Mouse (Mus musculus) midbrain, postnatal 0 days (tissue): ENCODE data around the gene Rpp40. TPM values are rescaled to one million over a fixed set of nuclear protein-coding genes. Genes with fewer than 3 reads are reported as not detected.

ENCODE experiments used
- ATAC-seq: fragments of 200-750 bp; cut with Nextera tagmentation; 2 replicates; pipeline ENCODE4 v1.8.0; 2017; ENCODE audit warnings: moderate number of reproducible peaks, mild to moderate bottlenecking, moderate TSS enrichment, moderate library complexity; ENCODE audit not compliant: low FRiP score
- DNase-seq: peaks from one replicate; pipeline ENCODE4 v3.0.0-alpha.2; 2015; ENCODE audit warnings: low spot score
- H3K27ac ChIP-seq: fragments of 300-500 bp; sonication (generic); 2 replicates; pipeline ENCODE4 v1.5.1; 2014; ENCODE audit warnings: low read depth, mild to moderate bottlenecking, low read length, mixed read lengths
- H3K27me3 ChIP-seq: fragments of 300-500 bp; sonication (generic); 2 replicates; pipeline ENCODE4 v1.6.1; 2014; ENCODE audit warnings: low read length, control low read depth, mixed read lengths; ENCODE audit not compliant: insufficient read depth
- H3K36me3 ChIP-seq: fragments of 300-500 bp; sonication (generic); 2 replicates; pipeline ENCODE4 v1.6.1; 2014; ENCODE audit warnings: low read length, control low read depth, mixed read lengths; ENCODE audit not compliant: insufficient read depth
- H3K4me1 ChIP-seq: fragments of 300-500 bp; sonication (generic); 2 replicates; pipeline ENCODE4 v1.6.1; 2014; ENCODE audit warnings: mild to moderate bottlenecking, control low read depth, antibody characterized with exemption, low read length, mixed read lengths; ENCODE audit not compliant: insufficient read depth
- H3K4me2 ChIP-seq: fragments of 300-500 bp; sonication (generic); 2 replicates; pipeline ENCODE4 v1.6.1; 2014; ENCODE audit warnings: low read depth, mild to moderate bottlenecking, low read length, mixed read lengths; ENCODE audit not compliant: poor library complexity, severe bottlenecking
- H3K4me3 ChIP-seq: fragments of 300-500 bp; sonication (generic); 2 replicates; pipeline ENCODE4 v1.5.1; 2014; ENCODE audit warnings: low read depth, mild to moderate bottlenecking, low read length, moderate library complexity
- H3K9ac ChIP-seq: fragments of 300-500 bp; sonication (generic); replicated peaks from 2 replicates; pipeline ENCODE4 v1.6.1; 2014; ENCODE audit warnings: mild to moderate bottlenecking, low read length, moderate library complexity, mixed read lengths; ENCODE audit not compliant: poor library complexity, severe bottlenecking
- H3K9me3 ChIP-seq: fragments of 300-500 bp; sonication (generic); 2 replicates; pipeline ENCODE4 v1.6.1; 2016; ENCODE audit warnings: low read length, control low read depth
- CTCF ChIP-seq: IDR thresholded peaks from 2 replicates; pipeline ENCODE4 v1.5.1; 2016; ENCODE audit warnings: antibody characterized with exemption, mild to moderate bottlenecking
- WGBS: fragments of 180-500 bp; shearing (Covaris S2); extraction: QIAGEN DNeasy Blood & Tissue Kit; methylation state at CpG from one replicate; pipeline ENCODE4 v1.1.7; 2014; 5-methylcytosine and 5-hydroxymethylcytosine counted together
- polyA plus RNA-seq: library from polyadenylated mRNA; unstranded; fragments of >200 nt; fragmentation: Nextera tagmentation; extraction: Ambion mirVana; gene quantifications from 2 replicates; pipeline ENCODE4 v1.2.1, GENCODE M21; 2015
- total RNA-seq: library from RNA; depleted of rRNA; stranded (reverse); fragments of >200 nt; gene quantifications from 2 replicates; pipeline ENCODE4 v1.2.3, GENCODE M21; 2014

Rpp40 gene
- total and polyA plus RNA-seq, 2 experiments from 2014 or later = 4.6 to 6.1 TPM

- no peak for TF ChIP-seq CTCF
- Histone ChIP-seq H3K4me2 (no peak overlapping the region), H3K36me3 (no peaks in the 10 kb centered on the region), H3K9me3 (no peaks in the 10 kb centered on the region), H3K4me3 (no peak overlapping the region), H3K9ac (no peak overlapping the region), H3K27me3 (no peaks in the 10 kb centered on the region), H3K27ac (no peak overlapping the region), H3K4me1 (no peaks in the 10 kb centered on the region)
- WGBS = 45% methylated on average over 6 of the region's 6 CpGs
- ATAC-seq (peak; percentile 31; the same call in 1 of the 2 replicates), DNase-seq (peak; percentile 74)
Measured at GRCm38 (mm10) chr13:35880555-35881046, 25.6 kb downstream of the Rpp40 start.

GRCm38 (mm10) chr13:35879519-35879918, 26.6 kb downstream of the Rpp40 start:
- no peak overlapping the region for H3K27ac ChIP-seq
- 89% methylated on average over 5 of the region's 5 CpGs for WGBS
- ATAC-seq = no peak

GRCm38 (mm10) chr13:35879068-35879467, 27.1 kb downstream of the Rpp40 start:
- DNase-seq = no peak
- ATAC-seq = no peak
- TF ChIP-seq CTCF = no peak

More at GRCm38 (mm10) chr13:35879519-35879918, 26.6 kb downstream of the Rpp40 start:
- Histone ChIP-seq H3K9me3 (no peaks in the 10 kb centered on the region), H3K9ac (no peak overlapping the region), H3K4me3 (no peak overlapping the region), H3K36me3 (no peaks in the 10 kb centered on the region), H3K4me2 (no peak overlapping the region), H3K4me1 (no peaks in the 10 kb centered on the region), H3K27me3 (no peaks in the 10 kb centered on the region)
- no peak for DNase-seq
- no peak for TF ChIP-seq CTCF

GRCm38 (mm10) chr13:35878282-35878681, 27.9 kb downstream of the Rpp40 start:
- no peak overlapping the region for H3K9ac ChIP-seq
- H3K27me3 ChIP-seq = no peaks in the 10 kb centered on the region
- no peak for DNase-seq
- H3K4me1 ChIP-seq = no peaks in the 10 kb centered on the region
- TF ChIP-seq CTCF = no peak
- ATAC-seq = no peak
- no peak overlapping the region for H3K4me3 ChIP-seq
- no peak overlapping the region for H3K27ac ChIP-seq
- 72% methylated on average over 1 of the region's 1 CpGs for WGBS
- H3K36me3 ChIP-seq = no peaks in the 10 kb centered on the region
- no peak overlapping the region for H3K4me2 ChIP-seq
- H3K9me3 ChIP-seq = no peaks in the 10 kb centered on the region

More at GRCm38 (mm10) chr13:35879068-35879467, 27.1 kb downstream of the Rpp40 start:
- WGBS = 56% methylated on average over 5 of the region's 5 CpGs
- Histone ChIP-seq H3K4me2 (no peak overlapping the region), H3K27me3 (no peaks in the 10 kb centered on the region), H3K36me3 (no peaks in the 10 kb centered on the region), H3K4me3 (no peak overlapping the region), H3K9me3 (no peaks in the 10 kb centered on the region), H3K4me1 (no peaks in the 10 kb centered on the region), H3K9ac (no peak overlapping the region), H3K27ac (no peak overlapping the region)

- Histone ChIP-seq H3K4me3 (no peak overlapping the region), H3K27me3 (no peaks in the 10 kb centered on the region), H3K9me3 (no peaks in the 10 kb centered on the region), H3K4me2 (no peak overlapping the region), H3K9ac (no peak overlapping the region), H3K36me3 (no peaks in the 10 kb centered on the region), H3K27ac (no peak overlapping the region), H3K4me1 (no peaks in the 10 kb centered on the region)
- 91% methylated on average over 5 of the region's 5 CpGs for WGBS
- DNase-seq (no peak), ATAC-seq (no peak)
- no peak for TF ChIP-seq CTCF
Measured at GRCm38 (mm10) chr13:35875396-35875795, 30.8 kb downstream of the Rpp40 start.

GRCm38 (mm10) chr13:35871107-35871506, 35.1 kb downstream of the Rpp40 start:
- WGBS = 81% methylated on average over 3 of the region's 3 CpGs
- ATAC-seq (no peak), DNase-seq (no peak)
- Histone ChIP-seq H3K4me2 (no peak overlapping the region), H3K9me3 (no peaks in the 10 kb centered on the region), H3K4me3 (no peak overlapping the region), H3K27ac (no peak overlapping the region), H3K36me3 (no peaks in the 10 kb centered on the region), H3K4me1 (no peaks in the 10 kb centered on the region), H3K9ac (no peak overlapping the region), H3K27me3 (no peaks in the 10 kb centered on the region)
- TF ChIP-seq CTCF = no peak
